Mouse (Mus musculus) midbrain, postnatal 0 days (tissue): Measurements from ENCODE around the gene Olfr1161. TPM values are rescaled to one million over a fixed set of nuclear protein-coding genes. Genes with fewer than 3 reads are reported as not detected.

Experiments used
- ATAC-seq: fragments of 200-750 bp; cut with Nextera tagmentation; 2 replicates; pipeline ENCODE4 v1.8.0; 2017; ENCODE audit warnings: moderate number of reproducible peaks, mild to moderate bottlenecking, moderate TSS enrichment, moderate library complexity; ENCODE audit not compliant: low FRiP score
- DNase-seq: peaks from one replicate; pipeline ENCODE4 v3.0.0-alpha.2; 2015; ENCODE audit warnings: low spot score
- H3K27ac ChIP-seq: fragments of 300-500 bp; sonication (generic); 2 replicates; pipeline ENCODE4 v1.5.1; 2014; ENCODE audit warnings: low read depth, mild to moderate bottlenecking, low read length, mixed read lengths
- H3K27me3 ChIP-seq: fragments of 300-500 bp; sonication (generic); 2 replicates; pipeline ENCODE4 v1.6.1; 2014; ENCODE audit warnings: low read length, control low read depth, mixed read lengths; ENCODE audit not compliant: insufficient read depth
- H3K36me3 ChIP-seq: fragments of 300-500 bp; sonication (generic); 2 replicates; pipeline ENCODE4 v1.6.1; 2014; ENCODE audit warnings: low read length, control low read depth, mixed read lengths; ENCODE audit not compliant: insufficient read depth
- H3K4me1 ChIP-seq: fragments of 300-500 bp; sonication (generic); 2 replicates; pipeline ENCODE4 v1.6.1; 2014; ENCODE audit warnings: mild to moderate bottlenecking, control low read depth, antibody characterized with exemption, low read length, mixed read lengths; ENCODE audit not compliant: insufficient read depth
- H3K4me2 ChIP-seq: fragments of 300-500 bp; sonication (generic); 2 replicates; pipeline ENCODE4 v1.6.1; 2014; ENCODE audit warnings: low read depth, mild to moderate bottlenecking, low read length, mixed read lengths; ENCODE audit not compliant: poor library complexity, severe bottlenecking
- H3K4me3 ChIP-seq: fragments of 300-500 bp; sonication (generic); 2 replicates; pipeline ENCODE4 v1.5.1; 2014; ENCODE audit warnings: low read depth, mild to moderate bottlenecking, low read length, moderate library complexity
- H3K9ac ChIP-seq: fragments of 300-500 bp; sonication (generic); replicated peaks from 2 replicates; pipeline ENCODE4 v1.6.1; 2014; ENCODE audit warnings: mild to moderate bottlenecking, low read length, moderate library complexity, mixed read lengths; ENCODE audit not compliant: poor library complexity, severe bottlenecking
- H3K9me3 ChIP-seq: fragments of 300-500 bp; sonication (generic); 2 replicates; pipeline ENCODE4 v1.6.1; 2016; ENCODE audit warnings: low read length, control low read depth
- CTCF ChIP-seq: IDR thresholded peaks from 2 replicates; pipeline ENCODE4 v1.5.1; 2016; ENCODE audit warnings: antibody characterized with exemption, mild to moderate bottlenecking
- WGBS: fragments of 180-500 bp; shearing (Covaris S2); extraction: QIAGEN DNeasy Blood & Tissue Kit; methylation state at CpG from one replicate; pipeline ENCODE4 v1.1.7; 2014; 5-methylcytosine and 5-hydroxymethylcytosine counted together
- polyA plus RNA-seq: library from polyadenylated mRNA; unstranded; fragments of >200 nt; fragmentation: Nextera tagmentation; extraction: Ambion mirVana; gene quantifications from 2 replicates; pipeline ENCODE4 v1.2.1, GENCODE M21; 2015
- total RNA-seq: library from RNA; depleted of rRNA; stranded (reverse); fragments of >200 nt; gene quantifications from 2 replicates; pipeline ENCODE4 v1.2.3, GENCODE M21; 2014; rRNA removed

Olfr1161 gene
- total and polyA plus RNA-seq, 2 experiments from 2014 or later: not detected

DNA sequence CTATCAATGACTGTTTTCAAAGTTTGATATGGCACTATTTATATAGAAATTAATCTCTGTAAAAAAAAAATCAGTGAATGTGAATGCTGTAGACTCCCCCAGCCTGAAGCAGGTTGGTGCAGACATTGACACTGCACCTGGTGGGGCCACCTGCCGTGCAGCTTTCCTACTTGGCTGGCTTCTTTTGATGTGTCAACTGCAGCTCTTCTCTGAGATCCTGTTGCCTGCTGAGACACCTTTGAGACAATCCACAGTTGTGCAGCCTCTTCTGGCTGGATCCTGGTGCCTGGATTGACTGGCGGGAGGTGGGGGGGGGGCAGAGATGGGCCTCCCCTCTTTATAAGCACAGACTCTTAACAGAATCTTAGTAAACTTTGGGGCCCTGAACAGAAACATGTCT is 41.0 kb downstream of the Olfr1161 start:
- H3K4me3 ChIP-seq: no peak overlapping the region
- ATAC-seq (no peak), DNase-seq (no peak)
- no peaks in the 10 kb centered on the region for H3K4me1 ChIP-seq
- H3K9me3 ChIP-seq: no peaks in the 10 kb centered on the region
- no peak for TF ChIP-seq CTCF
- no peaks in the 10 kb centered on the region for H3K27me3 ChIP-seq
- H3K9ac ChIP-seq: no peak overlapping the region
- WGBS: 68% methylated on average over 2 of the region's 2 CpGs
- no peak overlapping the region for H3K4me2 ChIP-seq
- no peak overlapping the region for H3K27ac ChIP-seq
- H3K36me3 ChIP-seq: no peaks in the 10 kb centered on the region

DNA sequence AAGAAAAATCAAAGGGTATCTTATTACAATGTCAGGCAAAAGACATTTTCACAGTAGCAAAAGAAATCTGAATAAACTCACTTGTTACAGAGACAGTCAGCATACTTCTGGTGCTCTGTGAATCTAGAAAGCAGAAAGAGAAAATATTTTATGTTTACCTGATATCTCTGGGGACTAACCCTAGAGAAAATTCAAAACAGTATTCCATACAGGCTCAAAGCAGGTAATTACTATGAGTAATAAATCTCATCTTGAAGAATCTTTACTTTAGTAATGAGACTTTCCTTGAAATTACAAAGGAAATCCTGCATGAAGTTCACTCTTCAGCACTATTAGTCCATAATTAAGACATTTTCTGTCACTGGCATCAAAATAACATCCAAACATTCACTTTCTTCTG is 49.2 kb downstream of the Olfr1161 start, which contains the start of gene Olfr1163:
TSS of gene Olfr1163 (minus strand) at position 101 of the 400 bp plus-strand sequence.
- Histone ChIP-seq H3K4me3 (no peak within 1 kb of the TSS), H3K9ac (no peak within 1 kb of the TSS), H3K27ac (no peak within 1 kb of the TSS), H3K27me3 (no peaks in the 10 kb centered on the region), H3K4me1 (no peaks in the 10 kb centered on the region), H3K4me2 (no peak within 1 kb of the TSS), H3K9me3 (no peaks in the 10 kb centered on the region), H3K36me3 (no peaks in the 10 kb centered on the region)
- ATAC-seq (no peak), DNase-seq (no peak)
- TF ChIP-seq CTCF: no peak

Other genes starting within 250 kb of the Olfr1161 start
- gene Olfr152, start 243.3 kb upstream of the Olfr1161 start, total RNA-seq: not detected in 2 replicates
- gene Olfr152, start 243.3 kb upstream of the Olfr1161 start, polyA plus RNA-seq: not detected in 2 replicates
- not detected in 2 replicates for gene Olfr1143, start 222.2 kb upstream of the Olfr1161 start, total RNA-seq
- gene Olfr1143, start 222.2 kb upstream of the Olfr1161 start, polyA plus RNA-seq: not detected in 2 replicates
- not detected in 2 replicates for gene Olfr1145, start 213.0 kb upstream of the Olfr1161 start, total RNA-seq
- gene Olfr1145, start 213.0 kb upstream of the Olfr1161 start, polyA plus RNA-seq: not detected in 2 replicates
- gene Olfr1148, start 192.2 kb upstream of the Olfr1161 start, total RNA-seq: not detected in 2 replicates
- gene Olfr1148, start 192.2 kb upstream of the Olfr1161 start, polyA plus RNA-seq: not detected in 2 replicates
- gene Olfr1150-ps1, start 178.8 kb upstream of the Olfr1161 start, total RNA-seq: not detected in 2 replicates
- gene Olfr1150-ps1, start 178.8 kb upstream of the Olfr1161 start, polyA plus RNA-seq: not detected in 2 replicates
- not detected in 2 replicates for gene Olfr1151, start 166.9 kb upstream of the Olfr1161 start, total RNA-seq
- gene Olfr1151, start 166.9 kb upstream of the Olfr1161 start, polyA plus RNA-seq: not detected in 2 replicates
- under 0.01 TPM in 1 of 2 replicates, not detected in the other for gene Olfr1152, start 156.3 kb upstream of the Olfr1161 start, total RNA-seq
- gene Olfr1152, start 156.3 kb upstream of the Olfr1161 start, polyA plus RNA-seq: not detected in 2 replicates
- gene Olfr1153, start 127.8 kb upstream of the Olfr1161 start, total RNA-seq: not detected in 2 replicates
- not detected in 2 replicates for gene Olfr1153, start 127.8 kb upstream of the Olfr1161 start, polyA plus RNA-seq
- not detected in 2 replicates for gene Olfr1154, start 117.6 kb upstream of the Olfr1161 start, total RNA-seq
- gene Olfr1154, start 117.6 kb upstream of the Olfr1161 start, polyA plus RNA-seq: not detected in 2 replicates
- not detected in 2 replicates for gene Olfr1155, start 77.6 kb upstream of the Olfr1161 start, total RNA-seq
- not detected in 2 replicates for gene Olfr1155, start 77.6 kb upstream of the Olfr1161 start, polyA plus RNA-seq
- gene Olfr1156, start 69.7 kb upstream of the Olfr1161 start, total RNA-seq: not detected in 2 replicates
- not detected in 2 replicates for gene Olfr1156, start 69.7 kb upstream of the Olfr1161 start, polyA plus RNA-seq
- gene Olfr1157, start 54.5 kb upstream of the Olfr1161 start, total RNA-seq: not detected in 2 replicates
- gene Olfr1157, start 54.5 kb upstream of the Olfr1161 start, polyA plus RNA-seq: not detected in 2 replicates
- gene Olfr74, start 48.1 kb upstream of the Olfr1161 start, total RNA-seq: not detected in 2 replicates
- gene Olfr74, start 48.1 kb upstream of the Olfr1161 start, polyA plus RNA-seq: not detected in 2 replicates
- gene Olfr1158, start 32.7 kb upstream of the Olfr1161 start, total RNA-seq: not detected in 2 replicates
- not detected in 2 replicates for gene Olfr1158, start 32.7 kb upstream of the Olfr1161 start, polyA plus RNA-seq
- gene Olfr1160, start 14.5 kb upstream of the Olfr1161 start, total RNA-seq: not detected in 2 replicates
- not detected in 2 replicates for gene Olfr1160, start 14.5 kb upstream of the Olfr1161 start, polyA plus RNA-seq
- gene Olfr73, start 14.9 kb downstream of the Olfr1161 start, total RNA-seq: not detected in 2 replicates
- gene Olfr73, start 14.9 kb downstream of the Olfr1161 start, polyA plus RNA-seq: not detected in 2 replicates
- not detected in 2 replicates for gene Olfr1162, start 28.4 kb downstream of the Olfr1161 start, total RNA-seq
- not detected in 2 replicates for gene Olfr1162, start 28.4 kb downstream of the Olfr1161 start, polyA plus RNA-seq
- gene Olfr1163, start 49.1 kb downstream of the Olfr1161 start, total RNA-seq: not detected in 2 replicates
- not detected in 2 replicates for gene Olfr1163, start 49.1 kb downstream of the Olfr1161 start, polyA plus RNA-seq
- gene Olfr1164, start 71.2 kb downstream of the Olfr1161 start, total RNA-seq: not detected in 2 replicates
- not detected in 2 replicates for gene Olfr1164, start 71.2 kb downstream of the Olfr1161 start, polyA plus RNA-seq
- gene Olfr1166, start 105.5 kb downstream of the Olfr1161 start, total RNA-seq: not detected in 2 replicates
- gene Olfr1166, start 105.5 kb downstream of the Olfr1161 start, polyA plus RNA-seq: not detected in 2 replicates
- not detected in 2 replicates for gene Olfr1167, start 132.4 kb downstream of the Olfr1161 start, total RNA-seq
- gene Olfr1167, start 132.4 kb downstream of the Olfr1161 start, polyA plus RNA-seq: not detected in 2 replicates
- gene Olfr1168, start 159.1 kb downstream of the Olfr1161 start, total RNA-seq: not detected in 2 replicates
- gene Olfr1168, start 159.1 kb downstream of the Olfr1161 start, polyA plus RNA-seq: not detected in 2 replicates
- not detected in 2 replicates for gene Olfr1170, start 205.6 kb downstream of the Olfr1161 start, total RNA-seq
- gene Olfr1170, start 205.6 kb downstream of the Olfr1161 start, polyA plus RNA-seq: not detected in 2 replicates